Mouse (Mus musculus): Measurements from ENCODE around the gene Tgif1. TPM values are rescaled to one million over a fixed set of nuclear protein-coding genes. Genes with fewer than 3 reads are reported as not detected.

Tgif1 gene
- polyA plus RNA-seq, 2 experiments, result 5.0 to 7.0 TPM

- WGBS (ENCODE audit: insufficient replicate concordance), result 40% methylated on average over 21 of the region's 21 CpGs
- ATAC-seq (ENCODE audit: insufficient read depth), result peak; percentile 50; the same call in 1 of the 2 replicates
- Histone ChIP-seq H3K27me3 (ENCODE audit: control insufficient read depth, insufficient read depth, low read length) (no peaks in the 10 kb centered on the region), H3K9ac (replicated peaks) (no peak overlapping the region), H3K4me1 (replicated peaks; ENCODE audit: control insufficient read depth in 2 of 2, insufficient read depth in 2 of 2, low read length in 1 of 2) (no peaks in the 10 kb centered on the region; a peak in 1 of 4 replicates), H3K4me3 (ENCODE audit: insufficient read depth in 1 of 2, low read depth in 2 of 2, low read length in 2 of 2) (peak overlapping the region in 1 of 2 experiments; percentile 2; a peak in 2 of 4 replicates), H3K9me3 (ENCODE audit: control insufficient read depth, low read length) (no peaks in the 10 kb centered on the region), H3K27ac (no peak overlapping the region), H3K36me3 (replicated peaks; ENCODE audit: control insufficient read depth, insufficient read depth, low read depth) (no peaks in the 10 kb centered on the region), H3K4me2 (ENCODE audit: low read depth) (peak overlapping the region; percentile 53)
- no peak for TF ChIP-seq EP300 (IDR thresholded peaks at IDR 0.05; ENCODE audit: low read depth)
- TF ChIP-seq CTCF (IDR thresholded peaks at IDR 0.05; ENCODE audit: low read depth), result no peak
- DNase-seq (ENCODE audit: low read depth in 3 of 3, low spot score in 3 of 3), result peak in 2 of 3 experiments; percentile 6 to 49
Observed at GRCm38 (mm10) chr17:70872936-70873777, 19.8 kb upstream of the Tgif1 start.

GRCm38 (mm10) chr17:70872094-70872929, 19.0 kb upstream of the Tgif1 start:
- no peak overlapping the region for H3K4me3 ChIP-seq (ENCODE audit: insufficient read depth in 1 of 2, low read depth in 2 of 2, low read length in 2 of 2)
- no peak overlapping the region for H3K27ac ChIP-seq
- no peaks in the 10 kb centered on the region; a peak in 1 of 4 replicates for H3K4me1 ChIP-seq (replicated peaks; ENCODE audit: control insufficient read depth in 2 of 2, insufficient read depth in 2 of 2, low read length in 1 of 2)
- ATAC-seq (ENCODE audit: insufficient read depth) (no peak), DNase-seq (ENCODE audit: low read depth in 3 of 3, low spot score in 3 of 3) (no peak)
- 0 out of 2 replicates have a peak overlapping the region, but pooled peaks have one; percentile 53 for H3K4me2 ChIP-seq (ENCODE audit: low read depth)
- H3K36me3 ChIP-seq (replicated peaks; ENCODE audit: control insufficient read depth, insufficient read depth, low read depth), result no peaks in the 10 kb centered on the region
- TF ChIP-seq EP300 (IDR thresholded peaks at IDR 0.05; ENCODE audit: low read depth) (no peak), CTCF (IDR thresholded peaks at IDR 0.05; ENCODE audit: low read depth) (no peak)
- H3K27me3 ChIP-seq (ENCODE audit: control insufficient read depth, insufficient read depth, low read length), result no peaks in the 10 kb centered on the region
- H3K9me3 ChIP-seq (ENCODE audit: control insufficient read depth, low read length), result no peaks in the 10 kb centered on the region
- 40% methylated on average over 14 of the region's 14 CpGs for WGBS (ENCODE audit: insufficient replicate concordance)
- H3K9ac ChIP-seq (replicated peaks), result no peak overlapping the region

- TF ChIP-seq CTCF (IDR thresholded peaks at IDR 0.05; ENCODE audit: low read depth), result no peak
- no peak for TF ChIP-seq EP300 (IDR thresholded peaks at IDR 0.05; ENCODE audit: low read depth)
- Histone ChIP-seq H3K4me2 (ENCODE audit: low read depth) (no peak overlapping the region), H3K27ac (no peak overlapping the region), H3K27me3 (ENCODE audit: control insufficient read depth, insufficient read depth, low read length) (no peaks in the 10 kb centered on the region), H3K9me3 (ENCODE audit: control insufficient read depth, low read length) (no peaks in the 10 kb centered on the region), H3K4me1 (replicated peaks; ENCODE audit: control insufficient read depth in 2 of 2, insufficient read depth in 2 of 2, low read length in 1 of 2) (no peaks in the 10 kb centered on the region; a peak in 1 of 4 replicates), H3K36me3 (replicated peaks; ENCODE audit: control insufficient read depth, insufficient read depth, low read depth) (no peaks in the 10 kb centered on the region), H3K4me3 (ENCODE audit: insufficient read depth in 1 of 2, low read depth in 2 of 2, low read length in 2 of 2) (no peak overlapping the region), H3K9ac (replicated peaks) (no peak overlapping the region)
- DNase-seq (ENCODE audit: low read depth in 3 of 3, low spot score in 3 of 3), result no peak
- WGBS (ENCODE audit: insufficient replicate concordance), result 54% methylated on average over 5 of the region's 5 CpGs
- no peak for ATAC-seq (ENCODE audit: insufficient read depth)
Observed at GRCm38 (mm10) chr17:70871676-70872075, 18.3 kb upstream of the Tgif1 start.

- no peaks in the 10 kb centered on the region for H3K36me3 ChIP-seq (replicated peaks; ENCODE audit: control insufficient read depth, insufficient read depth, low read depth)
- ATAC-seq (ENCODE audit: insufficient read depth), result no peak
- H3K4me3 ChIP-seq (ENCODE audit: insufficient read depth in 1 of 2, low read depth in 2 of 2, low read length in 2 of 2), result no peak overlapping the region
- no peak for DNase-seq (ENCODE audit: low read depth in 3 of 3, low spot score in 3 of 3)
- H3K27ac ChIP-seq, result no peak overlapping the region
- H3K9me3 ChIP-seq (ENCODE audit: control insufficient read depth, low read length), result no peaks in the 10 kb centered on the region
- H3K27me3 ChIP-seq (ENCODE audit: control insufficient read depth, insufficient read depth, low read length), result no peaks in the 10 kb centered on the region
- 58% methylated on average over 4 of the region's 4 CpGs for WGBS (ENCODE audit: insufficient replicate concordance)
- H3K4me1 ChIP-seq (replicated peaks; ENCODE audit: control insufficient read depth in 2 of 2, insufficient read depth in 2 of 2, low read length in 1 of 2), result no peaks in the 10 kb centered on the region; a peak in 1 of 4 replicates
- TF ChIP-seq CTCF (IDR thresholded peaks at IDR 0.05; ENCODE audit: low read depth) (no peak), EP300 (IDR thresholded peaks at IDR 0.05; ENCODE audit: low read depth) (no peak)
- no peak overlapping the region for H3K4me2 ChIP-seq (ENCODE audit: low read depth)
- H3K9ac ChIP-seq (replicated peaks), result no peak overlapping the region
Observed at GRCm38 (mm10) chr17:70870581-70870980, 17.2 kb upstream of the Tgif1 start.

Data from liver, embryonic 14.5 days (tissue).